In the genomic region with DNA sequence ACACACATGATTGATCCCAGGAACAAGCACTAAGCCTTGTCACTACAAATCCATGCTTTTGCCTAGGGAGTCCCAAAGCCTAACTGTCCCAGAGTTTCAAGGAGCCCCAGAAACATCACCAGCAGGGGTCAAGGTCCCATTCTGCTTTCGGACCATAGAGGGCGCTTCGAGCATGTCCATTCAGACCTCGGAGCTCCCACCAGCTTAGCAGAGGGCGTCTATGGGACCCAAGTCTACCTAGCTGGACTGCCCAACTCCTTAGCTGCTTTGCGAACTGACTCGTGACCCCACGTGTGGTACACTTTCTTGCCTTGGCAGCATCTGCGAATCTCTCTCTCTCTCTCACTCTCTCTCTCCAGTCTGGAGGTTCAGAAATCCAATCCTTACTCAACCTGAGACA, we compare ENCODE assay signal across 9 mouse cellular contexts. TPM values are rescaled to one million over a fixed set of nuclear protein-coding genes. Genes with fewer than 3 reads are reported as not detected.
DNase-seq lines count a peak whose midpoint lies in the region; ATAC-seq and TF ChIP-seq lines count a peak whose summit lies in the region.
"Had no signal": no experiment of that assay in that cellular context is flagged by ENCODE, and none has a peak within 500 bp of the region (broad histone marks: within the 10 kb centered on the region; RNA-seq: fewer than 3 reads in every experiment).

No protein-coding gene starts in this region.

- no peaks in the 10 kb centered on the region for H3K36me3 ChIP-seq in forebrain, postnatal 0 days (ENCODE audit: insufficient read depth)
- no peaks in the 10 kb centered on the region for H3K36me3 ChIP-seq in forebrain, embryonic 16.5 days (ENCODE audit: control insufficient read depth, insufficient read depth)
- no peaks in the 10 kb centered on the region for H3K36me3 ChIP-seq in heart, postnatal 0 days (replicated peaks; ENCODE audit: control insufficient read depth, insufficient read depth, low read length)
- no peaks in the 10 kb centered on the region for H3K36me3 ChIP-seq in limb, embryonic 11.5 days (ENCODE audit: control insufficient read depth, insufficient read depth, low read length)
- H3K36me3 ChIP-seq in midbrain, postnatal 0 days (ENCODE audit: insufficient read depth, low read length) = no peaks in the 10 kb centered on the region

- WGBS in forebrain, postnatal 0 days = 2% methylated on average over 9 of the region's 9 CpGs
- 0% methylated on average over 9 of the region's 9 CpGs for WGBS in forebrain, embryonic 16.5 days
- WGBS in heart, postnatal 0 days = 5% methylated on average over 9 of the region's 9 CpGs
- 1% methylated on average over 9 of the region's 9 CpGs for WGBS in limb, embryonic 11.5 days
- whole genome bisulfite sequencing in midbrain, postnatal 0 days = 5% methylated on average over 9 of the region's 9 CpGs

- peaks cover 69% of the 10 kb centered on the region for H3K27me3 ChIP-seq in forebrain, postnatal 0 days (ENCODE audit: insufficient read depth, low read length)
- H3K27me3 ChIP-seq in forebrain, embryonic 16.5 days (replicated peaks; ENCODE audit: control insufficient read depth, insufficient read depth, low read length) = peaks cover 74% of the 10 kb centered on the region
- H3K27me3 ChIP-seq in heart, postnatal 0 days (ENCODE audit: control insufficient read depth, insufficient read depth, low read length) = peaks cover 65% of the 10 kb centered on the region
- H3K27me3 ChIP-seq in limb, embryonic 11.5 days (ENCODE audit: control insufficient read depth, insufficient read depth, low read length) = peaks cover 76% of the 10 kb centered on the region
- no peaks in the 10 kb centered on the region; the same call in 1 of the 2 replicates for H3K27me3 ChIP-seq in midbrain, postnatal 0 days (ENCODE audit: insufficient read depth, low read length)

- peak; percentile 63 for TF ChIP-seq CTCF in forebrain, postnatal 0 days (IDR thresholded peaks at IDR 0.05; ENCODE audit: low read depth)
- peak; percentile 77 for TF ChIP-seq CTCF in heart, postnatal 0 days (IDR thresholded peaks at IDR 0.05; ENCODE audit: low read depth)
- peak; percentile 75 for TF ChIP-seq CTCF in midbrain, postnatal 0 days (IDR thresholded peaks at IDR 0.05)

- H3K4me2 ChIP-seq in forebrain, postnatal 0 days (ENCODE audit: low read depth) = no peak overlapping the region
- no peak overlapping the region for H3K4me2 ChIP-seq in forebrain, embryonic 16.5 days (ENCODE audit: low read length)
- no peak overlapping the region for H3K4me2 ChIP-seq in heart, postnatal 0 days (ENCODE audit: low read depth, low read length)
- H3K4me2 ChIP-seq in limb, embryonic 11.5 days (ENCODE audit: low read depth, severe bottlenecking) = no peak overlapping the region
- H3K4me2 ChIP-seq in midbrain, postnatal 0 days (ENCODE audit: low read depth, low read length, poor library complexity, severe bottlenecking) = peak overlapping the region; percentile 66

- no peak for TF ChIP-seq EP300 in heart, postnatal 0 days (IDR thresholded peaks at IDR 0.05; ENCODE audit: low read depth)

- no peak for ATAC-seq in forebrain, postnatal 0 days
- ATAC-seq in forebrain, embryonic 16.5 days = no peak
- ATAC-seq in heart, postnatal 0 days (ENCODE audit: insufficient read depth, low read depth) = peak; percentile 68
- ATAC-seq in limb, embryonic 11.5 days (ENCODE audit: insufficient number of reproducible peaks, low FRiP score, low TSS enrichment, low read depth) = no peak
- no peak for ATAC-seq in midbrain, postnatal 0 days (ENCODE audit: low FRiP score)

- no peaks in the 10 kb centered on the region for H3K4me1 ChIP-seq in forebrain, postnatal 0 days (ENCODE audit: insufficient read depth)
- H3K4me1 ChIP-seq in forebrain, embryonic 16.5 days (replicated peaks; ENCODE audit: control insufficient read depth, insufficient read depth, low read length) = peaks cover 15% of the 10 kb centered on the region; the same call in 1 of the 2 replicates
- H3K4me1 ChIP-seq in heart, postnatal 0 days (ENCODE audit: control insufficient read depth, insufficient read depth) = no peaks in the 10 kb centered on the region
- H3K4me1 ChIP-seq in limb, embryonic 11.5 days (ENCODE audit: control insufficient read depth, insufficient read depth, low read length) = peaks cover 5% of the 10 kb centered on the region; the same call in 1 of the 2 replicates
- H3K4me1 ChIP-seq in midbrain, postnatal 0 days (ENCODE audit: insufficient read depth, low read length) = peaks cover 9% of the 10 kb centered on the region

- H3K9ac ChIP-seq in forebrain, postnatal 0 days = no peak overlapping the region
- no peak overlapping the region for H3K9ac ChIP-seq in forebrain, embryonic 16.5 days (replicated peaks; ENCODE audit: low read depth, low read length)
- no peak overlapping the region for H3K9ac ChIP-seq in heart, postnatal 0 days (replicated peaks; ENCODE audit: low read depth, low read length)
- H3K9ac ChIP-seq in limb, embryonic 11.5 days (ENCODE audit: low read length) = no peak overlapping the region
- peak overlapping the region; percentile 87; the same call in 1 of the 2 replicates for H3K9ac ChIP-seq in midbrain, postnatal 0 days (replicated peaks; ENCODE audit: low read length, poor library complexity, severe bottlenecking)

- no peaks in the 10 kb centered on the region for H3K9me3 ChIP-seq in forebrain, postnatal 0 days (ENCODE audit: low read length)
- H3K9me3 ChIP-seq in forebrain, embryonic 16.5 days (ENCODE audit: control insufficient read depth, low read length) = no peaks in the 10 kb centered on the region
- no peaks in the 10 kb centered on the region for H3K9me3 ChIP-seq in heart, postnatal 0 days (replicated peaks; ENCODE audit: control insufficient read depth, low read length)
- H3K9me3 ChIP-seq in limb, embryonic 11.5 days (ENCODE audit: control insufficient read depth, low read length) = no peaks in the 10 kb centered on the region
- no peaks in the 10 kb centered on the region for H3K9me3 ChIP-seq in midbrain, postnatal 0 days (ENCODE audit: low read length)

- DNase-seq in forebrain, postnatal 0 days = peak; percentile 33
- DNase-seq in NIH3T3 (ENCODE audit: low read depth) = peak; percentile 54
- peak; percentile 62 for DNase-seq in heart, postnatal 0 days (ENCODE audit: low spot score)
- DNase-seq in limb, embryonic 11.5 days (ENCODE audit: low spot score) = peak; percentile 74
- peak; percentile 75 for DNase-seq in midbrain, postnatal 0 days (ENCODE audit: low spot score)
- DNase-seq in layer of hippocampus, adult 9-10 months (ENCODE audit: low spot score) = no peak
- no peak for DNase-seq in spleen, postnatal 36 days (ENCODE audit: low spot score in 2 of 2)

- H3K27ac ChIP-seq in forebrain, postnatal 0 days (ENCODE audit: low read depth, low read length) = no peak overlapping the region
- no peak overlapping the region for H3K27ac ChIP-seq in forebrain, embryonic 16.5 days (ENCODE audit: low read length)
- H3K27ac ChIP-seq in heart, postnatal 0 days (ENCODE audit: low read depth) = no peak overlapping the region
- no peak overlapping the region for H3K27ac ChIP-seq in limb, embryonic 11.5 days (replicated peaks; ENCODE audit: low read depth, low read length)
- H3K27ac ChIP-seq in midbrain, postnatal 0 days (ENCODE audit: low read depth, low read length) = no peak overlapping the region

- no peak overlapping the region for H3K4me3 ChIP-seq in forebrain, postnatal 0 days (ENCODE audit: low read depth, low read length)
- H3K4me3 ChIP-seq in forebrain, embryonic 16.5 days (replicated peaks; ENCODE audit: low read length) = no peak overlapping the region
- no peak overlapping the region for H3K4me3 ChIP-seq in heart, postnatal 0 days (ENCODE audit: low read depth, low read length)
- no peak overlapping the region for H3K4me3 ChIP-seq in limb, embryonic 11.5 days (ENCODE audit: low read depth, low read length)
- H3K4me3 ChIP-seq in midbrain, postnatal 0 days (ENCODE audit: low read depth, low read length) = peak overlapping the region; percentile 74; the same call in 1 of the 2 replicates

RNA-seq across cellular contexts. Expression of a gene that starts 7.0 kb away (rescaled TPM):
- 4.8 and 6.5 TPM in 2 replicates for total RNA-seq in forebrain, postnatal 0 days (2014; rRNA removed)
- 0.87 and 0.96 TPM in 2 replicates for polyA plus RNA-seq in forebrain, postnatal 0 days (2015; fragmentation: Nextera tagmentation; extraction: Ambion mirVana)
- polyA plus RNA-seq in forebrain, embryonic 16.5 days (2015; fragmentation: Nextera tagmentation; extraction: Ambion mirVana) = 0.37 and 0.68 TPM in 2 replicates
- total RNA-seq in heart, postnatal 0 days (2014; rRNA removed; ENCODE audit: low replicate concordance) = 21.4 and 26.1 TPM in 2 replicates
- 1.4 and 1.5 TPM in 2 replicates for polyA plus RNA-seq in heart, postnatal 0 days (2015; fragmentation: Nextera tagmentation; extraction: Ambion mirVana)
- polyA plus RNA-seq in limb, embryonic 11.5 days (2014; fragmentation: Nextera tagmentation; extraction: Ambion mirVana) = 0.36 and 0.45 TPM in 2 replicates
- 93.0 and 96.1 TPM in 2 replicates for total RNA-seq in midbrain, postnatal 0 days (2014; rRNA removed)
- 8.3 and 9.1 TPM in 2 replicates for polyA plus RNA-seq in midbrain, postnatal 0 days (2015; fragmentation: Nextera tagmentation; extraction: Ambion mirVana)
- total RNA-seq: gastrocnemius, postnatal 4 days had no signal

Comparison
In these comparisons a context has a peak if more than half of its experiments do, and no peak if none do; other contexts are left out.
1. DNase-seq: peak in forebrain, postnatal 0 days (single experiment), NIH3T3 (single experiment), heart, postnatal 0 days (single experiment), limb, embryonic 11.5 days (single experiment) and midbrain, postnatal 0 days (single experiment); none in layer of hippocampus, adult 9-10 months (single experiment) and spleen, postnatal 36 days (0 of 2).
2. Peak in every context shown above with its lines, with median percentiles within 50 percentile points of each other: CTCF ChIP-seq.